Mouse (Mus musculus) spleen, adult 2 months (tissue): ENCODE data around the gene Alpi. TPM values are rescaled to one million over a fixed set of nuclear protein-coding genes. Genes with fewer than 3 reads are reported as not detected.

Source experiments
- DNase-seq, 2 experiments: peaks; one replicate each; pipeline versions ENCODE4 v3.0.0 to v3.0.0-alpha.2; 2012 to 2021; ENCODE audit warnings: low spot score in 2 of 2, low read depth in 1 of 2
- H3K27ac ChIP-seq: fragments of 200-500 bp; 2 replicates; pipeline ENCODE4 v1.5.1; 2012; ENCODE audit warnings: low read length, inconsistent platforms; ENCODE audit not compliant: insufficient read depth
- H3K27me3 ChIP-seq: fragments of 200-500 bp; 2 replicates; pipeline ENCODE4 v1.6.1; 2012; ENCODE audit warnings: mild to moderate bottlenecking, moderate library complexity, low read length, inconsistent platforms; ENCODE audit not compliant: control insufficient read depth, insufficient read depth
- H3K36me3 ChIP-seq: fragments of 200-500 bp; 2 replicates; pipeline ENCODE4 v1.6.1; 2012; ENCODE audit warnings: mild to moderate bottlenecking, low read length, inconsistent platforms; ENCODE audit not compliant: control insufficient read depth, insufficient read depth
- H3K4me1 ChIP-seq: fragments of 200-500 bp; 2 replicates; pipeline ENCODE4 v1.6.1; 2011; ENCODE audit warnings: inconsistent platforms; ENCODE audit not compliant: control insufficient read depth, insufficient read depth, insufficient read length
- H3K4me3 ChIP-seq: fragments of 200-500 bp; 2 replicates; pipeline ENCODE4 v1.5.1; 2011; ENCODE audit warnings: mild to moderate bottlenecking, inconsistent platforms; ENCODE audit not compliant: insufficient read depth, insufficient read length; ENCODE audit errors: extremely low read depth
- CTCF ChIP-seq: fragments of 200-500 bp; IDR thresholded peaks from 2 replicates; pipeline ENCODE4 v1.5.1; 2011; ENCODE audit warnings: mild to moderate bottlenecking, inconsistent platforms; ENCODE audit not compliant: insufficient read depth, insufficient read length, insufficient replicate concordance; ENCODE audit errors: extremely low read depth
- POLR2A ChIP-seq: fragments of 200-500 bp; IDR thresholded peaks from 2 replicates; pipeline ENCODE4 v1.6.1; 2011; ENCODE audit warnings: low read depth, low read length, inconsistent platforms
- WGBS: fragments of 180-500 bp; shearing (Covaris S2); methylation state at CpG from one replicate; pipeline ENCODE4 v1.1.7; 2018; 5-methylcytosine and 5-hydroxymethylcytosine counted together
- polyA plus RNA-seq: library from polyadenylated mRNA; depleted of rRNA; stranded (reverse); fragments of >200 nt; gene quantifications from 2 replicates; pipeline ENCODE4 v1.2.3, GENCODE M21; 2012

Alpi gene
- polyA plus RNA-seq, 1 experiment = not detected

GRCm38 (mm10) chr1:87098358-87098975 is 2.9 kb downstream of the Alpi start:
- H3K4me3 ChIP-seq = no peak overlapping the region

GRCm38 (mm10) chr1:87095642-87096041 is 5.8 kb downstream of the Alpi start:
- TF ChIP-seq CTCF (no peak), POLR2A (no peak)
- DNase-seq = no peak
- no peak overlapping the region for H3K4me3 ChIP-seq
- no peaks in the 10 kb centered on the region for H3K36me3 ChIP-seq
- no peaks in the 10 kb centered on the region; the same call in 1 of the 2 replicates for H3K4me1 ChIP-seq
- WGBS = 81% methylated on average over 8 of the region's 8 CpGs
- H3K27ac ChIP-seq = no peak overlapping the region
- no peaks in the 10 kb centered on the region for H3K27me3 ChIP-seq

More at GRCm38 (mm10) chr1:87098358-87098975, 2.9 kb downstream of the Alpi start:
- Histone ChIP-seq H3K4me1 (no peaks in the 10 kb centered on the region; the same call in 1 of the 2 replicates), H3K27ac (no peak overlapping the region), H3K36me3 (no peaks in the 10 kb centered on the region), H3K27me3 (no peaks in the 10 kb centered on the region)
- WGBS = 19% methylated on average over 30 of the region's 30 CpGs
- no peak for DNase-seq
- TF ChIP-seq POLR2A = no peak
- TF ChIP-seq CTCF = peak; percentile 53; the same call in 1 of the 2 replicates

- Histone ChIP-seq H3K27me3 (no peaks in the 10 kb centered on the region), H3K27ac (no peak within 1 kb of the TSS), H3K4me1 (no peaks in the 10 kb centered on the region), H3K36me3 (no peaks in the 10 kb centered on the region), H3K4me3 (no peak within 1 kb of the TSS)
- 81% methylated on average over 4 of the region's 4 CpGs for WGBS
- DNase-seq = no peak
- no peak for TF ChIP-seq POLR2A
- no peak for TF ChIP-seq CTCF
These were observed 11.6 kb downstream of the Alpi start, which contains the start of gene Alppl2 for GRCm38 (mm10) chr1:87089828-87090227. Alppl2 (minus strand) TSS chr1:87089928.

- no peaks in the 10 kb centered on the region for H3K4me1 ChIP-seq
- whole genome bisulfite sequencing = 89% methylated on average over 11 of the region's 11 CpGs
- no peak overlapping the region for H3K27ac ChIP-seq
- no peaks in the 10 kb centered on the region for H3K27me3 ChIP-seq
- TF ChIP-seq POLR2A = no peak
- TF ChIP-seq CTCF = no peak
- H3K4me3 ChIP-seq = no peak overlapping the region
- no peak for DNase-seq
- no peaks in the 10 kb centered on the region for H3K36me3 ChIP-seq
These were observed 12.2 kb downstream of the Alpi start for GRCm38 (mm10) chr1:87089251-87089650.

- no peak overlapping the region for H3K4me3 ChIP-seq
- no peak for DNase-seq
- H3K27ac ChIP-seq = no peak overlapping the region
- no peaks in the 10 kb centered on the region for H3K4me1 ChIP-seq
- 79% methylated on average over 17 of the region's 17 CpGs for WGBS
- no peaks in the 10 kb centered on the region for H3K36me3 ChIP-seq
- no peak for TF ChIP-seq CTCF
- no peak for TF ChIP-seq POLR2A
- no peaks in the 10 kb centered on the region for H3K27me3 ChIP-seq
These were observed 14.4 kb downstream of the Alpi start for GRCm38 (mm10) chr1:87086964-87087363.

GRCm38 (mm10) chr1:87086196-87086595 is 15.2 kb downstream of the Alpi start:
- H3K4me1 ChIP-seq = no peaks in the 10 kb centered on the region
- H3K4me3 ChIP-seq = no peak overlapping the region
- no peaks in the 10 kb centered on the region for H3K36me3 ChIP-seq
- DNase-seq = no peak
- H3K27ac ChIP-seq = no peak overlapping the region
- WGBS = 78% methylated on average over 4 of the region's 4 CpGs
- H3K27me3 ChIP-seq = no peaks in the 10 kb centered on the region
- TF ChIP-seq CTCF (no peak), POLR2A (no peak)

GRCm38 (mm10) chr1:87073776-87074175 is 27.6 kb downstream of the Alpi start:
- Histone ChIP-seq H3K4me3 (no peak overlapping the region), H3K27ac (no peak overlapping the region), H3K27me3 (no peaks in the 10 kb centered on the region), H3K4me1 (no peaks in the 10 kb centered on the region), H3K36me3 (no peaks in the 10 kb centered on the region)
- DNase-seq = no peak
- no peak for TF ChIP-seq CTCF
- TF ChIP-seq POLR2A = no peak
- WGBS = 88% methylated on average over 8 of the region's 8 CpGs
